Mouse (Mus musculus) liver, embryonic 16.5 days (tissue): ENCODE measurements around the gene Ptpn22. TPM values are rescaled to one million over a fixed set of nuclear protein-coding genes. Genes with fewer than 3 reads are reported as not detected.

ENCODE experiments used
- ATAC-seq: fragments of 200-750 bp; cut with Nextera tagmentation; 2 replicates; pipeline ENCODE4 v1.8.0; 2017; ENCODE audit warnings: low read depth, mild to moderate bottlenecking, moderate number of reproducible peaks, moderate library complexity
- H3K27ac ChIP-seq: fragments of 300-500 bp; sonication (generic); 2 replicates; pipeline ENCODE4 v1.5.1; 2014; ENCODE audit warnings: mild to moderate bottlenecking, low read length
- H3K27me3 ChIP-seq: fragments of 300-500 bp; sonication (generic); 2 replicates; pipeline ENCODE4 v1.6.1; 2014; ENCODE audit warnings: low read depth, low read length, mixed read lengths; ENCODE audit not compliant: control insufficient read depth, insufficient read depth
- H3K36me3 ChIP-seq: fragments of 300-500 bp; sonication (generic); 2 replicates; pipeline ENCODE4 v1.6.1; 2014; ENCODE audit warnings: mild to moderate bottlenecking; ENCODE audit not compliant: control insufficient read depth, insufficient read depth
- H3K4me1 ChIP-seq: fragments of 300-500 bp; sonication (generic); 2 replicates; pipeline ENCODE4 v1.6.1; 2014; ENCODE audit warnings: low read depth, low read length, mixed read lengths; ENCODE audit not compliant: control insufficient read depth
- H3K4me2 ChIP-seq: fragments of 300-500 bp; sonication (generic); 2 replicates; pipeline ENCODE4 v1.6.1; 2014; ENCODE audit warnings: low read depth, low read length, mixed read lengths
- H3K4me3 ChIP-seq: fragments of 300-500 bp; sonication (generic); 2 replicates; pipeline ENCODE4 v1.5.1; 2014; ENCODE audit warnings: low read depth, mild to moderate bottlenecking, low read length
- H3K9ac ChIP-seq: fragments of 300-500 bp; sonication (generic); 2 replicates; pipeline ENCODE4 v1.6.1; 2014; ENCODE audit warnings: low read depth, low read length
- H3K9me3 ChIP-seq: fragments of 300-500 bp; sonication (generic); replicated peaks from 2 replicates; pipeline ENCODE4 v1.6.1; 2016; ENCODE audit warnings: low read length; ENCODE audit not compliant: control insufficient read depth
- WGBS: fragments of 180-500 bp; shearing (Covaris S2); extraction: QIAGEN DNeasy Blood & Tissue Kit; methylation state at CpG from one replicate; pipeline ENCODE4 v1.1.7; 2014; ENCODE audit not compliant: insufficient replicate concordance; 5-methylcytosine and 5-hydroxymethylcytosine counted together
- polyA plus RNA-seq: library from polyadenylated mRNA; unstranded; fragments of >200 nt; fragmentation: Nextera tagmentation; extraction: Ambion mirVana; gene quantifications from 2 replicates; pipeline ENCODE4 v1.2.1, GENCODE M21; 2015

Gene Ptpn22
- polyA plus RNA-seq, 1 experiment from 2014 or later: 3.8 TPM

- peak overlapping the region; percentile 96 for H3K4me2 ChIP-seq
- peak overlapping the region; percentile 99 for H3K4me3 ChIP-seq
- H3K9me3 ChIP-seq: no peaks in the 10 kb centered on the region
- no peaks in the 10 kb centered on the region for H3K36me3 ChIP-seq
- H3K4me1 ChIP-seq: peaks cover 8% of the 10 kb centered on the region
- ATAC-seq: peak; percentile 44
- H3K9ac ChIP-seq: peak overlapping the region; percentile 93
- H3K27me3 ChIP-seq: no peaks in the 10 kb centered on the region
- 2% methylated on average over 11 of the region's 11 CpGs for WGBS
- H3K27ac ChIP-seq: peak overlapping the region; percentile 96
These were observed 53.9 kb downstream of the Ptpn22 start for GRCm38 (mm10) chr3:103913451-103913961.

- Histone ChIP-seq H3K36me3 (no peaks in the 10 kb centered on the region), H3K9me3 (no peaks in the 10 kb centered on the region), H3K4me2 (peak within 1 kb of the TSS; percentile 96), H3K27me3 (no peaks in the 10 kb centered on the region), H3K27ac (peak within 1 kb of the TSS; percentile 96), H3K4me1 (peaks cover 8% of the 10 kb centered on the region), H3K9ac (peak within 1 kb of the TSS; percentile 93), H3K4me3 (peak within 1 kb of the TSS; percentile 99)
- WGBS: under 1% methylated on average over 53 of the region's 55 CpGs
- peak; percentile 97 for ATAC-seq
These were observed 54.5 kb downstream of the Ptpn22 start, which contains the start of gene Rsbn1 for GRCm38 (mm10) chr3:103914010-103914669. TSS of gene Rsbn1 (plus strand) at chr3:103914120.

GRCm38 (mm10) chr3:103914732-103915508, 55.3 kb downstream of the Ptpn22 start:
- Histone ChIP-seq H3K27me3 (no peaks in the 10 kb centered on the region), H3K27ac (peak overlapping the region; percentile 96), H3K36me3 (no peaks in the 10 kb centered on the region), H3K4me3 (peak overlapping the region; percentile 99), H3K9ac (peak overlapping the region; percentile 93), H3K4me2 (peak overlapping the region; percentile 96), H3K9me3 (no peaks in the 10 kb centered on the region), H3K4me1 (peaks cover 12% of the 10 kb centered on the region)
- under 1% methylated on average over 60 of the region's 60 CpGs for WGBS
- ATAC-seq: peak; percentile 9

GRCm38 (mm10) chr3:103915509-103915896, 55.9 kb downstream of the Ptpn22 start:
- Histone ChIP-seq H3K9ac (peak overlapping the region; percentile 93), H3K9me3 (no peaks in the 10 kb centered on the region), H3K4me3 (peak overlapping the region; percentile 99), H3K27ac (peak overlapping the region; percentile 96), H3K4me2 (peak overlapping the region; percentile 96), H3K36me3 (no peaks in the 10 kb centered on the region), H3K4me1 (peaks cover 15% of the 10 kb centered on the region), H3K27me3 (no peaks in the 10 kb centered on the region)
- WGBS: under 1% methylated on average over 7 of the region's 7 CpGs
- no peak for ATAC-seq

GRCm38 (mm10) chr3:103916205-103916838, 56.7 kb downstream of the Ptpn22 start:
- no peak for ATAC-seq
- peak overlapping the region; percentile 57 for H3K4me3 ChIP-seq

GRCm38 (mm10) chr3:103916839-103917237, 57.2 kb downstream of the Ptpn22 start:
- Histone ChIP-seq H3K27me3 (no peaks in the 10 kb centered on the region), H3K9ac (peak overlapping the region; percentile 47), H3K4me3 (peak overlapping the region; percentile 57), H3K9me3 (no peaks in the 10 kb centered on the region), H3K27ac (no peak overlapping the region), H3K4me2 (peak overlapping the region; percentile 96), H3K36me3 (no peaks in the 10 kb centered on the region), H3K4me1 (peaks cover 15% of the 10 kb centered on the region)
- ATAC-seq: no peak
- 27% methylated on average over 3 of the region's 3 CpGs for WGBS

More at GRCm38 (mm10) chr3:103916205-103916838, 56.7 kb downstream of the Ptpn22 start:
- H3K27ac ChIP-seq: no peak overlapping the region; the same call in 1 of the 2 replicates
- H3K9ac ChIP-seq: peak overlapping the region; percentile 47
- H3K36me3 ChIP-seq: no peaks in the 10 kb centered on the region
- WGBS: 10% methylated on average over 5 of the region's 5 CpGs
- H3K9me3 ChIP-seq: no peaks in the 10 kb centered on the region
- H3K27me3 ChIP-seq: no peaks in the 10 kb centered on the region
- peak overlapping the region; percentile 96 for H3K4me2 ChIP-seq
- peaks cover 15% of the 10 kb centered on the region for H3K4me1 ChIP-seq

GRCm38 (mm10) chr3:103920094-103920493, 60.5 kb downstream of the Ptpn22 start:
- Histone ChIP-seq H3K27me3 (no peaks in the 10 kb centered on the region), H3K27ac (no peak overlapping the region)

GRCm38 (mm10) chr3:103925302-103925701, 65.7 kb downstream of the Ptpn22 start:
- WGBS: 47% methylated on average over 3 of the region's 3 CpGs
- no peak for ATAC-seq
- no peak overlapping the region for H3K4me3 ChIP-seq
- H3K27me3 ChIP-seq: no peaks in the 10 kb centered on the region
- peaks cover 9% of the 10 kb centered on the region for H3K36me3 ChIP-seq
- H3K9ac ChIP-seq: no peak overlapping the region
- H3K4me2 ChIP-seq: no peak overlapping the region
- peaks cover 12% of the 10 kb centered on the region for H3K4me1 ChIP-seq
- no peaks in the 10 kb centered on the region for H3K9me3 ChIP-seq
- H3K27ac ChIP-seq: no peak overlapping the region

More at GRCm38 (mm10) chr3:103920094-103920493, 60.5 kb downstream of the Ptpn22 start:
- Histone ChIP-seq H3K4me3 (no peak overlapping the region), H3K9me3 (no peaks in the 10 kb centered on the region), H3K4me1 (peaks cover 22% of the 10 kb centered on the region), H3K36me3 (no peaks in the 10 kb centered on the region), H3K4me2 (no peak overlapping the region), H3K9ac (no peak overlapping the region)
- WGBS: 69% methylated on average over 1 of the region's 1 CpGs
- ATAC-seq: no peak
